Comparison of ENCODE assay signal across 15 mouse cellular contexts in the genomic region with DNA sequence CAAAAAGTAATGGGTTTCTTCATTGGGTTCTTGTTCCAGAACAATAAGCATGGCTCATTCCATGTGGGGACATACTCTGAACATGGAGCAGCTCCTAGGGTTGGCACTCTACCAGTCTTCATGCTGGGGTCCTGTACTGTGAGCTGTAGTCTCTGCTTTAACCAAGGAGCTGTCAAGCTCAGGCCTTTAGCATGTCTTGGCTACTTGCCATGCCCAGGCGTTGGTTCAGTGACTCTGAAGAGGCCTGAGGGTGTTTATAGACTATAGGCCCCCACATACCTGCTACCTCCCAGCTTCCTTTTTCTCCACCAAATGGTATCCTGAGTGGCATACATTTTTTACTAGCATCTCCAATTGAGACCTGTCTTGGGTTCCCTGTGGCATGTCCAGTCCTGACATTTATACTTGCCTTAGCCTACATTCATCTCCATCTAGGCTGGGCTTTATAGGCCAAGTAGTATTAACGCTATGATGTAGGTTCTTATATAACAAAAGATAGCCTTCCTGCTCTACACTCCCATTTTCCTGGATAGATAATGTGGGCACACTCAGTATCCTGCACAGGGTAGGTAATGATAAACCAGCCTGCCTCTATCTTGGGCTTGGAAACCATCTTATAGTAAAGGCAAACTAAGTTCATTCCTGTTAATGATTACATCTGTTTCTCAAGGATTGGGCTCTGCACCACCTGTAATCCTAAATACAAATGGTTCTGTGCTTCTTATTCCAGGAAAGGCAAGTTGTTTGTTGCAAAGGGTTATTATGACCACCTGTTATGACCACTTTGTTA.
DNase-seq lines count a peak whose midpoint lies in the region; ATAC-seq lines count a peak whose summit lies in the region.
"Had no signal": no experiment of that assay in that cellular context is flagged by ENCODE, and none has a peak within 500 bp of the region (broad histone marks: within the 10 kb centered on the region; RNA-seq: fewer than 3 reads in every experiment).

No protein-coding gene starts in this region.

- H3K4me2 ChIP-seq in intestine, embryonic 16.5 days (ENCODE audit: low read depth, low read length) = no peak overlapping the region
- H3K4me2 ChIP-seq: heart, embryonic 11.5 days; limb, embryonic 13.5 days had no signal

- H3K9ac ChIP-seq in intestine, embryonic 16.5 days (ENCODE audit: low read depth, low read length) = no peak overlapping the region
- H3K9ac ChIP-seq: limb, embryonic 13.5 days; liver, postnatal 0 days had no signal

- peak; percentile 67 for DNase-seq in left cerebral cortex, postnatal 4 days
- DNase-seq in left cerebral cortex, adult 8-10 months (ENCODE audit: low spot score in 2 of 2) = no peak
- peak; percentile 39 to 42 for DNase-seq in kidney, adult 8-10 months
- DNase-seq in kidney, postnatal 36 days = peak; percentile 55 to 64
- DNase-seq in spleen, postnatal 36 days (ENCODE audit: low spot score in 2 of 2) = no peak
- DNase-seq in right cerebral cortex, postnatal 36 days (ENCODE audit: low spot score in 2 of 2) = no peak
- DNase-seq: adrenal gland, postnatal 10 days; gastrocnemius, postnatal 10 days; liver, postnatal 0 days; midbrain, embryonic 14.5 days; thymus, adult 18-20 months had no signal

- 0 out of 2 replicates have a peak, but pooled peaks cover 3% of the 10 kb centered on the region for H3K4me1 ChIP-seq in intestine, embryonic 16.5 days (ENCODE audit: control insufficient read depth, insufficient read depth, low read length)

- H3K27ac ChIP-seq in intestine, embryonic 16.5 days (ENCODE audit: low read length) = no peak overlapping the region
- H3K27ac ChIP-seq: limb, embryonic 13.5 days had no signal

- H3K9me3 ChIP-seq in intestine, embryonic 16.5 days (ENCODE audit: control insufficient read depth, low read length) = no peaks in the 10 kb centered on the region
- H3K9me3 ChIP-seq: G1E; limb, embryonic 13.5 days had no signal

- no peaks in the 10 kb centered on the region for H3K36me3 ChIP-seq in intestine, embryonic 16.5 days (ENCODE audit: control insufficient read depth, insufficient read depth, low read length)
- H3K36me3 ChIP-seq: G1E; limb, embryonic 13.5 days had no signal

- H3K27me3 ChIP-seq in intestine, embryonic 16.5 days (replicated peaks; ENCODE audit: control insufficient read depth, insufficient read depth, low read length) = no peaks in the 10 kb centered on the region
- H3K27me3 ChIP-seq: limb, embryonic 13.5 days had no signal

- WGBS in intestine, embryonic 16.5 days = 62% methylated on average over 2 of the region's 2 CpGs

- ATAC-seq in intestine, embryonic 16.5 days = peak; percentile 98
- ATAC-seq: liver, postnatal 0 days had no signal

- H3K4me3 ChIP-seq in intestine, embryonic 16.5 days (ENCODE audit: low read length) = no peak overlapping the region
- H3K4me3 ChIP-seq: limb, embryonic 13.5 days had no signal

- intact Hi-C loops in left cerebral cortex, postnatal 4 days (cut with DNase I) = no loop called here

Comparison
In these comparisons a context has a peak if more than half of its experiments do, and no peak if none do; other contexts are left out.
1. DNase-seq: peak in left cerebral cortex, postnatal 4 days (single experiment), kidney, adult 8-10 months (2 of 2) and kidney, postnatal 36 days (2 of 2); none in left cerebral cortex, adult 8-10 months (0 of 2), spleen, postnatal 36 days (0 of 2) and right cerebral cortex, postnatal 36 days (0 of 2).